Mouse (Mus musculus) lung, embryonic 16.5 days (tissue): ENCODE measurements around the gene Aif1. TPM values are rescaled to one million over a fixed set of nuclear protein-coding genes. Genes with fewer than 3 reads are reported as not detected.

Experiments
- ATAC-seq: fragments of 200-750 bp; cut with Nextera tagmentation; 2 replicates; pipeline ENCODE4 v1.8.0; 2017; ENCODE audit warnings: low read depth, mild to moderate bottlenecking, moderate library complexity
- H3K27ac ChIP-seq: fragments of 300-500 bp; sonication (generic); 2 replicates; pipeline ENCODE4 v1.5.1; 2014; ENCODE audit warnings: mild to moderate bottlenecking, control low read depth, low read length
- H3K27me3 ChIP-seq: fragments of 300-500 bp; sonication (generic); 2 replicates; pipeline ENCODE4 v1.6.1; 2014; ENCODE audit warnings: low read depth, low read length, mixed read lengths; ENCODE audit not compliant: control insufficient read depth, insufficient read depth
- H3K36me3 ChIP-seq: fragments of 300-500 bp; sonication (generic); 2 replicates; pipeline ENCODE4 v1.6.1; 2014; ENCODE audit warnings: low read length; ENCODE audit not compliant: control insufficient read depth, insufficient read depth
- H3K4me1 ChIP-seq: fragments of 300-500 bp; sonication (generic); replicated peaks from 2 replicates; pipeline ENCODE4 v1.6.1; 2014; ENCODE audit warnings: low read length, mixed read lengths; ENCODE audit not compliant: control insufficient read depth, insufficient read depth
- H3K4me2 ChIP-seq: fragments of 300-500 bp; sonication (generic); 2 replicates; pipeline ENCODE4 v1.6.1; 2014; ENCODE audit warnings: low read depth, low read length, control low read depth
- H3K4me3 ChIP-seq: fragments of 300-500 bp; sonication (generic); 2 replicates; pipeline ENCODE4 v1.5.1; 2014; ENCODE audit warnings: mild to moderate bottlenecking, low read length, control low read depth
- H3K9ac ChIP-seq: fragments of 300-500 bp; sonication (generic); 2 replicates; pipeline ENCODE4 v1.6.1; 2014; ENCODE audit warnings: low read length, control low read depth
- H3K9me3 ChIP-seq: fragments of 300-500 bp; sonication (generic); 2 replicates; pipeline ENCODE4 v1.6.1; 2016; ENCODE audit warnings: low read length; ENCODE audit not compliant: control insufficient read depth
- WGBS: fragments of 180-500 bp; shearing (Covaris S2); extraction: QIAGEN DNeasy Blood & Tissue Kit; methylation state at CpG from one replicate; pipeline ENCODE4 v1.1.7; 2014; 5-methylcytosine and 5-hydroxymethylcytosine counted together
- polyA plus RNA-seq: library from polyadenylated mRNA; unstranded; fragments of >200 nt; fragmentation: Nextera tagmentation; extraction: Ambion mirVana; gene quantifications from 2 replicates; pipeline ENCODE4 v1.2.1, GENCODE M21; 2015

Aif1 gene
- polyA plus RNA-seq, result 7.3 and 8.0 TPM in 2 replicates

DNA sequence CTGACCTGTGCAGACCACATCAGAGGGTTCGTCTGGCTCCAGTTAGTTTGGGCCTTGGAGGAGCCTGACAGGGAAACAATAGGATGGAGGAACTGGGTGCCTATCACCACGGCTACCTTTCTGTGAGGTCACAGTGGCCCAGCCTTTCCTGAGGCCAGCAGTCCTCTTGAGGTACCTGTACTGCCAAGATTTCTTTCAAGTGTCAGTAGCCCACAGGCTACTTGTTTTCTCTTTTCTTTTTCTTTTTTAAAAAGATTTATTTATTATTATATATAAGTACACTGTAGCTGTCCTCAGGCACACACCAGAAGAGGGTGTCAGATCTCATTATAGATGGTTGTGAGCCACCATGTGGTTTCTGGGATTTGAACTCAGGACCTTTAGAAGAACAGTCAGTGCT, at the start of gene Aif1:
Gene Aif1 (minus strand): TSS at position 101 of the 400 bp plus-strand sequence.
- ATAC-seq, result no peak

GRCm38 (mm10) chr17:35225456-35225855, 49.6 kb upstream of the Aif1 start:
- H3K36me3 ChIP-seq, result peaks cover 30% of the 10 kb centered on the region

More for the DNA sequence above, at the start of gene Aif1:
- Histone ChIP-seq H3K4me3 (no peak within 1 kb of the TSS), H3K27me3 (no peaks in the 10 kb centered on the region), H3K27ac (no peak within 1 kb of the TSS), H3K9me3 (no peaks in the 10 kb centered on the region), H3K36me3 (no peaks in the 10 kb centered on the region), H3K4me1 (no peaks in the 10 kb centered on the region), H3K4me2 (no peak within 1 kb of the TSS), H3K9ac (no peak within 1 kb of the TSS)
- WGBS, result 39% methylated on average over 2 of the region's 2 CpGs

GRCm38 (mm10) chr17:35224641-35225040, 48.8 kb upstream of the Aif1 start:
- WGBS, result 96% methylated on average over 4 of the region's 4 CpGs
- no peak for ATAC-seq
- no peak overlapping the region for H3K27ac ChIP-seq
- no peak overlapping the region for H3K4me2 ChIP-seq
- H3K9ac ChIP-seq, result no peak overlapping the region
- no peaks in the 10 kb centered on the region for H3K9me3 ChIP-seq
- peaks cover 27% of the 10 kb centered on the region for H3K36me3 ChIP-seq
- H3K4me1 ChIP-seq, result peaks cover 8% of the 10 kb centered on the region
- H3K27me3 ChIP-seq, result no peaks in the 10 kb centered on the region
- no peak overlapping the region for H3K4me3 ChIP-seq

More at GRCm38 (mm10) chr17:35225456-35225855, 49.6 kb upstream of the Aif1 start:
- no peak overlapping the region for H3K4me3 ChIP-seq
- ATAC-seq, result no peak
- H3K9me3 ChIP-seq, result no peaks in the 10 kb centered on the region
- H3K27me3 ChIP-seq, result no peaks in the 10 kb centered on the region
- no peak overlapping the region for H3K4me2 ChIP-seq
- no peak overlapping the region for H3K27ac ChIP-seq
- WGBS, result 94% methylated on average over 5 of the region's 5 CpGs
- peaks cover under 1% of the 10 kb centered on the region for H3K4me1 ChIP-seq
- no peak overlapping the region for H3K9ac ChIP-seq

DNA sequence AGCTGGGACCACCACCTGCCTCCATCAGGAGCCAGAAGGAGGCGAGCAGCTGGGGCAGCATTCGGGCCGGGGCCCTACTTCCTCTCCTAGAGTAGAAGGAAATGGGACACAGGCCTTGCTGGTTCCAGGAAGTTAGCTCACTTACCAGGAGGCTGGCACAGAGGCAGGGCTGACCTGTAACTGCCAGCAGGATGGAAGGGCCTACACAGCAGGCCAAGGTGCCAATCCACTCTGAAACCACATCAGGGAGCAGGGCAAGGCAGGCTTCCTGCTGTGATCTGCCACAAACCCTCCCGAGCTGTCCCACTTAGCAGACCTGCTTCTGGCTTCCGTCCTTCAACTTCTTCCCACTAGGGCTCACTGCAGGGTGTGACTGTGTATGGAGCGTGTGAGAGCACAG, 46.4 kb upstream of the Aif1 start:
- no peaks in the 10 kb centered on the region for H3K27me3 ChIP-seq
- no peak overlapping the region for H3K9ac ChIP-seq
- H3K27ac ChIP-seq, result peak overlapping the region; percentile 71
- peaks cover 8% of the 10 kb centered on the region for H3K4me1 ChIP-seq
- WGBS, result 60% methylated on average over 6 of the region's 6 CpGs
- no peak for ATAC-seq
- H3K4me3 ChIP-seq, result no peak overlapping the region
- no peak overlapping the region for H3K4me2 ChIP-seq
- peaks cover 11% of the 10 kb centered on the region for H3K36me3 ChIP-seq
- H3K9me3 ChIP-seq, result no peaks in the 10 kb centered on the region

GRCm38 (mm10) chr17:35220156-35220952, 44.5 kb upstream of the Aif1 start, which contains the start of gene Gm16181:
Gene Gm16181, plus strand, starts transcription at chr17:35220834.
- Histone ChIP-seq H3K4me1 (peaks cover 8% of the 10 kb centered on the region; the same call in 1 of the 2 replicates), H3K9me3 (no peaks in the 10 kb centered on the region), H3K36me3 (peaks cover 5% of the 10 kb centered on the region), H3K4me2 (no peak within 1 kb of the TSS), H3K9ac (no peak within 1 kb of the TSS), H3K27ac (peak within 1 kb of the TSS; percentile 77), H3K27me3 (no peaks in the 10 kb centered on the region), H3K4me3 (no peak within 1 kb of the TSS)
- 57% methylated on average over 28 of the region's 28 CpGs for WGBS
- ATAC-seq, result peak; percentile 56

DNA sequence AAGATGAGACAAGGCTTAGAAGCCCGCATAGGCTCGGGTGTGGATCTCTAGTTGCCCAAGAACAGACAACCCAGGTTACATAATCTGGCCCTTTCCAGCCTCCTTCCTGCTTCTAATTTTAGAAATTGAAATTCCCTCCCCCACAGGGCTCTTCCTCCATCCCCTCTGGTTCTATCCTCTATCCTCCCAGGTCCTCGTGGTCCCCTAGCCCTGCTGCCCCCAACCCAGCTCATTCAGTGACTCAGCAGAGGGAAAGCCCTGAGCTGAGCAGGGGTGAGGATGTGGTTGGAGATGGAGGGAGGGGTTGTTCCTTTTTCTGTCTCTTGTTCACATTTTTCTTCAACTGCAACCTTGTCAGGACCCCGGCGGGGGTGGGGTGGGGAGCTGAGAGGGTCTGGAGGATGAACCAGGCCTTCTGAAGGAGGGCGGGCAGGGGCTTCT, 43.8 kb upstream of the Aif1 start:
- Histone ChIP-seq H3K4me1 (peaks cover 8% of the 10 kb centered on the region; the same call in 1 of the 2 replicates), H3K9ac (no peak overlapping the region), H3K4me2 (no peak overlapping the region), H3K27me3 (no peaks in the 10 kb centered on the region), H3K27ac (peak overlapping the region; percentile 77), H3K4me3 (no peak overlapping the region), H3K9me3 (no peaks in the 10 kb centered on the region), H3K36me3 (peaks cover 2% of the 10 kb centered on the region; the same call in 1 of the 2 replicates)
- 71% methylated on average over 6 of the region's 6 CpGs for WGBS
- no peak for ATAC-seq

DNA sequence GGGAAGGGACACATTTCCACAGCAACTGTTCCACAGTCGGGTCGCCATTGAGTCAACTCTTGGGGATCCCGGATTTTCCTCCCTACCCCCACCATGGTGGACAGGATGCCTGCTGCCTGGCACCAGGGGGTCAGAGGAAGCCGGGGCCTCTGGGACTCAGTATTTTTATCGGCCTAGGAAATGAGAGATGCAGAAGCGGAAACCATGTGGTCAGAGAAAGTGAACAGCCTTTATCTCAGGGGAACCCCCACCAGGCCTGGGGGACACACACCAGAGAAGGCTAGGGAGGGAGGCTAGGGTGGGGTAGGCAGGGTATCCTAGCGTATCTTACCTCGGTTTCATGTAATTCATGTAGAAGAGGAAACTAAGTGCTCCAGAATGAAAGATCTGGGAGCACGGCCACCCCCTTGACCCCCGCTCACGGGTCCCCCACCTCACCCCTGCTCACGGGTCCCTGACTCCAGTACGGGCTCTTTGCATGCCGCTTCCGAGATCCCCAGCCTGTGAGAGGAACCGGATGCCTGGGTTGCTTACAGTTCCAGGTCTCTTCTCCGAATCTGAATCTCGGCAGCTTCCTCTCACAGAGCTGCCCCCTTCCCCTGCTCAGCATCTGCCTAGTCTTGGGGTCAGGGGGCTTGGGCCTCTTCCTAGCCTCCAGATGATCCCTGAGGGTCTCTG, 42.8 kb upstream of the Aif1 start:
- ATAC-seq, result peak; percentile 63

DNA sequence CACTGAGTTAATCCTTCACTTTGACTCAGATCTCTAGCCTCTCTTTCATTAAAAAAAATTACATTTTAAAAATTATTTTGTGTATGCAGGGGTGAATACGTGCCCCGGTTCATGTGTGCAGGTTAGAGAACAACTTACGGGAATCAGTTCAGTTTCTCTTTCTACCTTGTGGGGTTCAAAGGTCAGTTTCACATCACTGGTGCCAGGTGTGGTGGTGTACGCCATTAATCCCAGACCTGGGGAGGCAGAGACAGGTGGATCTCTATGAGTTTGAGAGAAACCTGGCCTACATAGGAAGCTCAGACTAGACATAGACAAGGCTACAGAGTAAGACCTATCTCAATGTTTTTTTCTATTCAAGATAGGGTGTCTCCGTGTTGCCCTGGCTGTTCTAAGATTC, 37.2 kb upstream of the Aif1 start:
- ATAC-seq, result no peak
- Histone ChIP-seq H3K9ac (no peak overlapping the region), H3K4me1 (no peaks in the 10 kb centered on the region), H3K27ac (no peak overlapping the region), H3K36me3 (no peaks in the 10 kb centered on the region), H3K4me3 (no peak overlapping the region), H3K9me3 (no peaks in the 10 kb centered on the region), H3K27me3 (no peaks in the 10 kb centered on the region), H3K4me2 (no peak overlapping the region)
- 89% methylated on average over 5 of the region's 5 CpGs for WGBS

More for the DNA sequence above, 42.8 kb upstream of the Aif1 start:
- Histone ChIP-seq H3K4me3 (no peak overlapping the region), H3K36me3 (peaks cover 2% of the 10 kb centered on the region; the same call in 1 of the 2 replicates), H3K27me3 (no peaks in the 10 kb centered on the region), H3K27ac (peak overlapping the region; percentile 77), H3K9ac (no peak overlapping the region), H3K9me3 (no peaks in the 10 kb centered on the region), H3K4me1 (peaks cover 8% of the 10 kb centered on the region; the same call in 1 of the 2 replicates), H3K4me2 (no peak overlapping the region)
- WGBS, result 71% methylated on average over 18 of the region's 18 CpGs

DNA sequence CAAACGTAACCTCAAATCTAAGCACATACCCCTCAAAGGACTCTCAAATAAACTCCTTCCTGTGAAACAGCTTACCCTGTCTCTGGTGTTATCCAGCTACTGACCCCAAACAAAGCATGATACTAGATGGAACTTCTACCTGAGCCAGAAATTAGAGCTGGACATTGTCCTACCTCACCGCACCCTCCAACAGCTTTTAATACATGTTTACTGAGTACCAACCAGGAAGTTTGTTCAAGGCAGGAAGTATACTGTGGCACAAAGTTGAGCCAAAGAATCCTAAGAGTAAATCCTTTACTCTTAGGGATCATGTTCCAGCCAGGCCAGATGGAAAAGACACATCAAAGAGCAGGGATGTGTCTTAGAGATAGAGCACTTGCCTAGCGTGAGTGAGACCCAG, 34.7 kb upstream of the Aif1 start:
- Histone ChIP-seq H3K4me3 (no peak overlapping the region), H3K9ac (no peak overlapping the region), H3K9me3 (no peaks in the 10 kb centered on the region), H3K36me3 (no peaks in the 10 kb centered on the region), H3K27me3 (no peaks in the 10 kb centered on the region), H3K4me2 (no peak overlapping the region), H3K27ac (no peak overlapping the region), H3K4me1 (no peaks in the 10 kb centered on the region)
- 35% methylated on average over 3 of the region's 3 CpGs for WGBS
- no peak for ATAC-seq
